Mouse (Mus musculus): Measurements from ENCODE around the gene Mfn2. TPM values are rescaled to one million over a fixed set of nuclear protein-coding genes. Genes with fewer than 3 reads are reported as not detected.

Gene Mfn2
- polyA plus RNA-seq, 1 experiment from 2014 or later = 39.0 TPM

GRCm38 (mm10) chr4:147936331-147936954, 31.9 kb upstream of the Mfn2 start, which contains the start of gene Plod1:
Gene Plod1, minus strand, starts transcription at chr4:147936767.
- peak; percentile 68 for ATAC-seq (replicated peaks; ENCODE audit: low FRiP score)
- Histone ChIP-seq H3K27me3 (no peaks in the 10 kb centered on the region), H3K4me1 (peaks cover 70% of the 10 kb centered on the region), H3K36me3 (no peaks in the 10 kb centered on the region), H3K27ac (peak within 1 kb of the TSS; percentile 88), H3K9me3 (replicated peaks) (no peaks in the 10 kb centered on the region), H3K4me2 (peak within 1 kb of the TSS; percentile 88), H3K9ac (peak within 1 kb of the TSS; percentile 69), H3K4me3 (replicated peaks) (peak within 1 kb of the TSS; percentile 62)
- WGBS = under 1% methylated on average over 51 of the region's 51 CpGs

GRCm38 (mm10) chr4:147935904-147936303, 31.4 kb upstream of the Mfn2 start:
- no peak for ATAC-seq (replicated peaks; ENCODE audit: low FRiP score)
- H3K36me3 ChIP-seq = peaks cover 5% of the 10 kb centered on the region; the same call in 1 of the 2 replicates
- 24% methylated on average over 9 of the region's 9 CpGs for WGBS

GRCm38 (mm10) chr4:147934611-147935010, 30.1 kb upstream of the Mfn2 start:
- WGBS = 77% methylated on average over 4 of the region's 4 CpGs
- H3K27me3 ChIP-seq = no peaks in the 10 kb centered on the region
- no peaks in the 10 kb centered on the region for H3K9me3 ChIP-seq (replicated peaks)
- no peak overlapping the region for H3K4me3 ChIP-seq (replicated peaks)
- peaks cover 59% of the 10 kb centered on the region for H3K4me1 ChIP-seq
- 0 out of 2 replicates have a peak overlapping the region, but pooled peaks have one; percentile 28 for H3K27ac ChIP-seq
- ATAC-seq (replicated peaks; ENCODE audit: low FRiP score) = no peak
- H3K9ac ChIP-seq = no peak overlapping the region
- no peak overlapping the region for H3K4me2 ChIP-seq
- peaks cover 16% of the 10 kb centered on the region for H3K36me3 ChIP-seq

More at GRCm38 (mm10) chr4:147935904-147936303, 31.4 kb upstream of the Mfn2 start:
- Histone ChIP-seq H3K27me3 (no peaks in the 10 kb centered on the region), H3K4me3 (replicated peaks) (peak overlapping the region; percentile 62), H3K4me2 (peak overlapping the region; percentile 88), H3K9ac (peak overlapping the region; percentile 69), H3K27ac (peak overlapping the region; percentile 77; the same call in 1 of the 2 replicates), H3K4me1 (peaks cover 67% of the 10 kb centered on the region), H3K9me3 (replicated peaks) (no peaks in the 10 kb centered on the region)

- 43% methylated on average over 3 of the region's 3 CpGs for WGBS
- peaks cover 20% of the 10 kb centered on the region for H3K36me3 ChIP-seq
- ATAC-seq (replicated peaks; ENCODE audit: low FRiP score) = no peak
- no peak overlapping the region for H3K9ac ChIP-seq
- no peak overlapping the region for H3K4me3 ChIP-seq (replicated peaks)
- no peaks in the 10 kb centered on the region for H3K27me3 ChIP-seq
- H3K9me3 ChIP-seq (replicated peaks) = no peaks in the 10 kb centered on the region
- H3K27ac ChIP-seq = 0 out of 2 replicates have a peak overlapping the region, but pooled peaks have one; percentile 28
- peaks cover 54% of the 10 kb centered on the region for H3K4me1 ChIP-seq
- no peak overlapping the region for H3K4me2 ChIP-seq
These were observed 29.6 kb upstream of the Mfn2 start for GRCm38 (mm10) chr4:147934134-147934533.

GRCm38 (mm10) chr4:147930946-147931345, 26.4 kb upstream of the Mfn2 start:
- H3K4me2 ChIP-seq = no peak overlapping the region
- H3K4me1 ChIP-seq = peaks cover 44% of the 10 kb centered on the region
- no peak for ATAC-seq (replicated peaks; ENCODE audit: low FRiP score)
- no peak overlapping the region for H3K27ac ChIP-seq
- no peaks in the 10 kb centered on the region for H3K27me3 ChIP-seq
- 93% methylated on average over 14 of the region's 14 CpGs for WGBS
- H3K36me3 ChIP-seq = peaks cover 27% of the 10 kb centered on the region
- H3K4me3 ChIP-seq (replicated peaks) = no peak overlapping the region
- no peaks in the 10 kb centered on the region for H3K9me3 ChIP-seq (replicated peaks)
- H3K9ac ChIP-seq = no peak overlapping the region

- peaks cover 41% of the 10 kb centered on the region for H3K36me3 ChIP-seq
- H3K27me3 ChIP-seq = no peaks in the 10 kb centered on the region
- no peak overlapping the region for H3K4me2 ChIP-seq
- no peak overlapping the region for H3K9ac ChIP-seq
- H3K9me3 ChIP-seq (replicated peaks) = no peaks in the 10 kb centered on the region
- no peak overlapping the region for H3K4me3 ChIP-seq (replicated peaks)
- peaks cover 22% of the 10 kb centered on the region for H3K4me1 ChIP-seq
- 83% methylated on average over 7 of the region's 7 CpGs for WGBS
- 0 out of 2 replicates have a peak, but pooled peaks have one; percentile 5 for ATAC-seq (replicated peaks; ENCODE audit: low FRiP score)
- H3K27ac ChIP-seq = no peak overlapping the region
These were observed 24.0 kb upstream of the Mfn2 start for GRCm38 (mm10) chr4:147928540-147928939.

- no peaks in the 10 kb centered on the region for H3K27me3 ChIP-seq
- no peak overlapping the region for H3K9ac ChIP-seq
- H3K9me3 ChIP-seq (replicated peaks) = no peaks in the 10 kb centered on the region
- peaks cover 18% of the 10 kb centered on the region for H3K4me1 ChIP-seq
- WGBS = 20% methylated on average over 9 of the region's 9 CpGs
- no peak overlapping the region for H3K4me2 ChIP-seq
- peaks cover 45% of the 10 kb centered on the region for H3K36me3 ChIP-seq
- H3K27ac ChIP-seq = no peak overlapping the region
- no peak overlapping the region for H3K4me3 ChIP-seq (replicated peaks)
- 0 out of 2 replicates have a peak, but pooled peaks have one; percentile 5 for ATAC-seq (replicated peaks; ENCODE audit: low FRiP score)
These were observed 23.6 kb upstream of the Mfn2 start for GRCm38 (mm10) chr4:147928136-147928535.

GRCm38 (mm10) chr4:147927705-147928104, 23.2 kb upstream of the Mfn2 start:
- H3K4me1 ChIP-seq = peaks cover 14% of the 10 kb centered on the region
- no peak overlapping the region for H3K4me2 ChIP-seq
- 0 out of 2 replicates have a peak, but pooled peaks have one; percentile 8 for ATAC-seq (replicated peaks; ENCODE audit: low FRiP score)
- H3K27me3 ChIP-seq = no peaks in the 10 kb centered on the region
- H3K36me3 ChIP-seq = peaks cover 49% of the 10 kb centered on the region
- no peak overlapping the region for H3K9ac ChIP-seq
- no peak overlapping the region for H3K27ac ChIP-seq
- no peaks in the 10 kb centered on the region for H3K9me3 ChIP-seq (replicated peaks)
- 24% methylated on average over 8 of the region's 8 CpGs for WGBS
- no peak overlapping the region for H3K4me3 ChIP-seq (replicated peaks)

- no peak overlapping the region for H3K27ac ChIP-seq
- WGBS = 75% methylated on average over 11 of the region's 11 CpGs
- H3K4me3 ChIP-seq (replicated peaks) = no peak overlapping the region
- no peak overlapping the region for H3K9ac ChIP-seq
- no peak overlapping the region for H3K4me2 ChIP-seq
- H3K4me1 ChIP-seq = 0 out of 2 replicates have a peak, but pooled peaks cover 3% of the 10 kb centered on the region
- H3K36me3 ChIP-seq = peaks cover 59% of the 10 kb centered on the region
- no peaks in the 10 kb centered on the region for H3K9me3 ChIP-seq (replicated peaks)
- no peak for ATAC-seq (replicated peaks; ENCODE audit: low FRiP score)
- no peaks in the 10 kb centered on the region for H3K27me3 ChIP-seq
These were observed 17.8 kb upstream of the Mfn2 start for GRCm38 (mm10) chr4:147922341-147922740.

- H3K27ac ChIP-seq = no peak overlapping the region
- peaks cover 70% of the 10 kb centered on the region for H3K36me3 ChIP-seq
- no peaks in the 10 kb centered on the region for H3K4me1 ChIP-seq
- H3K9ac ChIP-seq = no peak overlapping the region
- 36% methylated on average over 10 of the region's 10 CpGs for WGBS
- ATAC-seq (replicated peaks; ENCODE audit: low FRiP score) = 0 out of 2 replicates have a peak, but pooled peaks have one; percentile 26
- no peaks in the 10 kb centered on the region for H3K27me3 ChIP-seq
- H3K4me2 ChIP-seq = no peak overlapping the region
- no peak overlapping the region for H3K4me3 ChIP-seq (replicated peaks)
- H3K9me3 ChIP-seq (replicated peaks) = no peaks in the 10 kb centered on the region
These were observed 16.5 kb upstream of the Mfn2 start for GRCm38 (mm10) chr4:147920973-147921372.

- Histone ChIP-seq H3K36me3 (peaks cover 78% of the 10 kb centered on the region), H3K4me3 (replicated peaks) (no peak overlapping the region), H3K9me3 (replicated peaks) (no peaks in the 10 kb centered on the region), H3K4me1 (no peaks in the 10 kb centered on the region), H3K27ac (no peak overlapping the region), H3K27me3 (no peaks in the 10 kb centered on the region), H3K4me2 (no peak overlapping the region), H3K9ac (no peak overlapping the region)
- 59% methylated on average over 7 of the region's 7 CpGs for WGBS
- 0 out of 2 replicates have a peak, but pooled peaks have one; percentile 20 for ATAC-seq (replicated peaks; ENCODE audit: low FRiP score)
These were observed 14.1 kb upstream of the Mfn2 start for GRCm38 (mm10) chr4:147918459-147919121.

GRCm38 (mm10) chr4:147909486-147909885, 5.0 kb upstream of the Mfn2 start:
- H3K4me2 ChIP-seq = no peak overlapping the region

More at GRCm38 (mm10) chr4:147909486-147909885, 5.0 kb upstream of the Mfn2 start:
- Histone ChIP-seq H3K4me1 (peaks cover 5% of the 10 kb centered on the region), H3K9me3 (replicated peaks) (no peaks in the 10 kb centered on the region), H3K27ac (no peak overlapping the region), H3K27me3 (no peaks in the 10 kb centered on the region), H3K9ac (no peak overlapping the region), H3K36me3 (peaks cover 31% of the 10 kb centered on the region), H3K4me3 (replicated peaks) (no peak overlapping the region)
- WGBS = 89% methylated on average over 5 of the region's 5 CpGs
- no peak for ATAC-seq (replicated peaks; ENCODE audit: low FRiP score)
